Mouse (Mus musculus) C2C12 (cell line): Measurements from ENCODE around the gene Rabac1.

ENCODE experiments used
- CTCF ChIP-seq: IDR thresholded peaks from one replicate; pipeline ENCODE4 v1.5.1; 2011; ENCODE audit not compliant: control insufficient read depth, insufficient read depth, insufficient read length
- MYOD1 ChIP-seq: IDR thresholded peaks from one replicate; pipeline ENCODE4 v1.6.1; 2011; ENCODE audit warnings: low read depth; ENCODE audit not compliant: control insufficient read depth, insufficient read length

DNA sequence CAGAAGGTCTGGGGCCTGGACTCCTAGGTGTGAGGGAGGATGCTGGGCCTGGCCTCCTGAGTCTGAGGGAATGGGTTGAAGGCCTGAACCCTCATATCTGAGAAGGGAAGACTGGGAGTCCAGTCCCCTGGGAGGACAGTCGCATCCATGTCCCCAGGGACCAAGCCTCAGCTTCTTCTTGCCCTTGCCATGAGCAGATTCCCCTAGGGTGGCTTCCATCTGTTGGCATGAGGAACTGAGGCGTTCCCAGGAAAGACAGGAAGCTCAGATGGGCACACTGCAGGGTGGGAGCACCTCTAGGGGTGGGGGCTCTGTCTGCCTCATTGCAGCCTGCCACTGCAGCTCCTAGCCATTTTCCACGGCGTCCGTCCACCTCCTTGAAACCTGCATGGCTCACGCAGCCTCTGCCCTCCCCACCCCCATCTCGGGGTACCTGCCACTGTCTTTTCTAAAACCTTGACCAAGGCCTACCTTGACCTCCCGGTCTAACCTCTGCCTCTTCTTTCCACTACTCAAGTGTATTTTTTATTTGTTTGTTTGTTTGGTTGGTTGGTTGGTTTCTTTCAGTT, 31.4 kb upstream of the Rabac1 start:
- TF ChIP-seq CTCF, result no peak
- no peak for TF ChIP-seq MYOD1
